Mouse (Mus musculus) intestine, embryonic 14.5 days (tissue): ENCODE measurements around the gene Nlgn1. TPM values are rescaled to one million over a fixed set of nuclear protein-coding genes. Genes with fewer than 3 reads are reported as not detected.

ENCODE experiments used
- ATAC-seq: fragments of 200-750 bp; cut with Nextera tagmentation; replicated peaks from 2 replicates; pipeline ENCODE4 v1.8.0; 2017; ENCODE audit warnings: low read depth, moderate number of reproducible peaks, moderate TSS enrichment, moderate library complexity; ENCODE audit not compliant: low FRiP score, low TSS enrichment
- DNase-seq: peaks from one replicate; pipeline ENCODE4 v3.0.0-alpha.2; 2018; ENCODE audit warnings: low spot score
- H3K27ac ChIP-seq: fragments of 300-500 bp; sonication (generic); 2 replicates; pipeline ENCODE4 v1.5.1; 2014; ENCODE audit warnings: low read depth, mild to moderate bottlenecking, control low read depth
- H3K27me3 ChIP-seq: fragments of 300-500 bp; sonication (generic); replicated peaks from 2 replicates; pipeline ENCODE4 v1.6.1; 2014; ENCODE audit warnings: low read length, control low read depth; ENCODE audit not compliant: control insufficient read depth, insufficient read depth
- H3K36me3 ChIP-seq: fragments of 300-500 bp; sonication (generic); 2 replicates; pipeline ENCODE4 v1.6.1; 2014; ENCODE audit warnings: low read length, control low read depth; ENCODE audit not compliant: control insufficient read depth, insufficient read depth
- H3K4me1 ChIP-seq: fragments of 300-500 bp; sonication (generic); replicated peaks from 2 replicates; pipeline ENCODE4 v1.6.1; 2014; ENCODE audit warnings: low read length, control low read depth, mixed read lengths; ENCODE audit not compliant: control insufficient read depth, insufficient read depth
- H3K4me2 ChIP-seq: fragments of 300-500 bp; sonication (generic); 2 replicates; pipeline ENCODE4 v1.6.1; 2014; ENCODE audit warnings: low read length
- H3K4me3 ChIP-seq: fragments of 300-500 bp; sonication (generic); 2 replicates; pipeline ENCODE4 v1.5.1; 2014; ENCODE audit warnings: low read depth, low read length, control low read depth, mixed read lengths
- H3K9ac ChIP-seq: fragments of 300-500 bp; sonication (generic); 2 replicates; pipeline ENCODE4 v1.6.1; 2014; ENCODE audit warnings: mild to moderate bottlenecking, low read length
- H3K9me3 ChIP-seq: fragments of 300-500 bp; sonication (generic); 2 replicates; pipeline ENCODE4 v1.6.1; 2016; ENCODE audit warnings: low read length, control low read depth; ENCODE audit not compliant: control insufficient read depth
- WGBS: fragments of 180-500 bp; shearing (Covaris S2); extraction: QIAGEN DNeasy Blood & Tissue Kit; methylation state at CpG from one replicate; pipeline ENCODE4 v1.1.7; 2014; 5-methylcytosine and 5-hydroxymethylcytosine counted together
- polyA plus RNA-seq: library from polyadenylated mRNA; unstranded; fragments of >200 nt; fragmentation: Nextera tagmentation; extraction: Ambion mirVana; gene quantifications from 2 replicates; pipeline ENCODE4 v1.2.1, GENCODE M21; 2014

Nlgn1 gene
- polyA plus RNA-seq, 1 experiment from 2014 or later: 2.7 TPM

DNA sequence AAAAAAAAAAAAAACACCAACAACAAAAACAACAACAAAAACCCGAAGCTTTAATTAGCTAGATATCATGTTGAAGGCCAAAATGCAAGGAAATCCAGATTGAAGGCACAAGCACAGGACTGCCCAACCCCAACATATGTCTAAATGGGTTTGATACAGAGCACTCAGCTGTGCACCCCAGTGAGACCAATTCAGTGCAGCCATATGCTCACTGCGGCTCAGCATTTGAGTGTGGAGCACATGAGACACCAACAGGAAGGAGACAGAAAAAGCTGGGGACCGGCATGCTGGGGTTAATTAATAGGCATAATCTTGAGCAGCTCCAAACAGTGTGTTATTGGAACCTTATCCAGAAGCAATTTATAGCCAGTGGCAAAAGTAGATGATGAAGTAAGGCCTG is 190.7 kb downstream of the Nlgn1 start:
- Histone ChIP-seq H3K9me3 (no peaks in the 10 kb centered on the region), H3K9ac (no peak overlapping the region), H3K27me3 (no peaks in the 10 kb centered on the region), H3K4me1 (no peaks in the 10 kb centered on the region), H3K36me3 (no peaks in the 10 kb centered on the region), H3K4me3 (no peak overlapping the region), H3K4me2 (no peak overlapping the region), H3K27ac (no peak overlapping the region)
- no peak for DNase-seq
- no peak for ATAC-seq
- 95% methylated on average over 3 of the region's 3 CpGs for WGBS

DNA sequence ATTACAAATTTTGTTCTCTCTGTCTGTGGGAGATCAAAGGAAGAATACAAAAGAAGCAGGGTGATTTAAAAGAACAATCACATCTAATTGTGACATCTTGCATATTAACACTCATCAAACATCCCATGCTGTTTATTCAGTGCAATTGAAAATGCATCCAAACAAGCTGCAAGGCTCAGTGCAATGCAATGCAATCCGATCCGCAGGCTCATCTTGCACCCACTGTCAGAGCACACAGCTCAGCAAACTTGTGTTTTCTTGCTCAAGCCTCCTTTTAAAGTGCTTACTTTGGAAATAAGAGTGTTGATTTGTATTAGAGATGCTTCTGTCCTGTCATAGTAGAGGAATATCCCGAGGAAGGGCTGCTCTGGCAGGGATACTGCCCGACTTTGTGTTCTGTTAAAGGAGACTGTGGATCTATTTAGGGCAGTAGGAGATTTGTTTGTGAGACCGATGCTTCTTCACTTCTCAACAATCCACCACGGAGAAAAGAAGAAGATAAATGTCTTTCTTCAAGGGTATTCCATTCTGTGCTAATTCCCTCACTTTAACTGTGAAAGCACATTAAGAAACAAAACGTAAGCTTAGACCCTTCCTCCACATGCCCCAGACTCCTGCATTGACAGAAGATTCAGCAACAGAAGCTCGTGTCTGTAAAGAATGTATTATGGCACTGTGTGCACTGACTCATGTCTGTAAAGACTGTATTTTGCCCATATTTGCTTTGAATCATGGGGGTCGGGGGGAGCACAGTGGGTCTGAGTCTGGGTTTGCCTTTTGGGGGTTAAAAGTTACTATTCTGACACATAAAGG is 197.2 kb downstream of the Nlgn1 start:
- Histone ChIP-seq H3K4me3 (no peak overlapping the region), H3K4me1 (no peaks in the 10 kb centered on the region), H3K36me3 (no peaks in the 10 kb centered on the region), H3K9ac (no peak overlapping the region), H3K27ac (no peak overlapping the region), H3K27me3 (no peaks in the 10 kb centered on the region), H3K9me3 (no peaks in the 10 kb centered on the region), H3K4me2 (no peak overlapping the region)
- no peak for ATAC-seq
- DNase-seq: no peak
- WGBS: 37% methylated on average over 9 of the region's 9 CpGs

DNA sequence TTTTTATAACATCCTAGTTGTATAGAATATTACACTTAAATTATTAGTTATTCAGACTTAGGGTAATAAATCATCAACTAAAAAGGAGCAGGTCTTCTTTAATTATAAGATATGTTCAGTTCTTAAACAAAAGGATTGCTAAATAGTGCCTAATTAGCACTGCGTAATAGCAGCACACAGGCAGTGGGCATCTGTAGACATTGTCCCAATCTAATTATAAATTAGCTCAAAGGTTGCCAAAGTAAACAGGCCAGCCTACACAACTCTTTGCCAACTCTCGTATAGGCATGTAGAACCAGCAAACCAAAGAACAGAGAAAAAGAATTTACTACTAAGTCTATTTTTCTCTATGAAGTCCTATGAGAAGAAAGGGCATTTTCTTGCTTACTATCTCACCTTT is 201.3 kb downstream of the Nlgn1 start:
- H3K4me2 ChIP-seq: no peak overlapping the region
- ATAC-seq (no peak), DNase-seq (no peak)
- H3K4me1 ChIP-seq: no peaks in the 10 kb centered on the region
- no peak overlapping the region for H3K9ac ChIP-seq
- no peaks in the 10 kb centered on the region for H3K9me3 ChIP-seq
- H3K36me3 ChIP-seq: no peaks in the 10 kb centered on the region
- no peak overlapping the region for H3K27ac ChIP-seq
- no peak overlapping the region for H3K4me3 ChIP-seq
- no peaks in the 10 kb centered on the region for H3K27me3 ChIP-seq
- 82% methylated on average over 2 of the region's 2 CpGs for WGBS

DNA sequence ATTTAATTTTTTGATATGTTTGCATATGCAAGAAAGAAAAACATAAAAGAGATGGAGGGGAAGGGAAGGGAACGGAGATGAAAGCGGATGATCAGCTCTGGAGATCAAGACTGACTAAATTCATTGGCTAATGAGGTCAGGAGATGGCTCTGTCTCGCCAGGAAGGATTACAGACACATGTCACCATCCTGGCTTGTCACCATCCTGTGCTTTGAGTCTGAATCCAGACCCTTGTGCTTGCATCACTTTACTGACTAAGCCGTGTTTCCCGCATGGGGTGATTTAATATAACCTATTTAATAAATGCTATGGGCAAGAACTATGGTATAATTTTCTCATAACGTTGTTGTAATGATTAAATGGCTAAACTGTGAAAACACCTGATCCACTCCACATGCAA is 202.8 kb downstream of the Nlgn1 start:
- 77% methylated on average over 6 of the region's 6 CpGs for WGBS
- H3K4me1 ChIP-seq: no peaks in the 10 kb centered on the region
- no peak overlapping the region for H3K4me2 ChIP-seq
- H3K9me3 ChIP-seq: no peaks in the 10 kb centered on the region
- H3K36me3 ChIP-seq: no peaks in the 10 kb centered on the region
- DNase-seq (no peak), ATAC-seq (no peak)
- no peak overlapping the region for H3K9ac ChIP-seq
- no peak overlapping the region for H3K27ac ChIP-seq
- no peak overlapping the region for H3K4me3 ChIP-seq
- H3K27me3 ChIP-seq: no peaks in the 10 kb centered on the region

GRCm38 (mm10) chr3:26117071-26117470 is 215.2 kb downstream of the Nlgn1 start:
- ATAC-seq (no peak), DNase-seq (no peak)

GRCm38 (mm10) chr3:26106361-26106760 is 225.9 kb downstream of the Nlgn1 start:
- H3K27ac ChIP-seq: no peak overlapping the region
- no peaks in the 10 kb centered on the region for H3K27me3 ChIP-seq
- no peak overlapping the region for H3K4me3 ChIP-seq
- 86% methylated on average over 7 of the region's 7 CpGs for WGBS
- DNase-seq (no peak), ATAC-seq (no peak)
- H3K9ac ChIP-seq: no peak overlapping the region
- H3K4me2 ChIP-seq: no peak overlapping the region
- no peaks in the 10 kb centered on the region for H3K36me3 ChIP-seq
- no peaks in the 10 kb centered on the region for H3K4me1 ChIP-seq
- H3K9me3 ChIP-seq: no peaks in the 10 kb centered on the region

More at GRCm38 (mm10) chr3:26117071-26117470, 215.2 kb downstream of the Nlgn1 start:
- 91% methylated on average over 1 of the region's 1 CpGs for WGBS
- Histone ChIP-seq H3K27ac (no peak overlapping the region), H3K4me1 (no peaks in the 10 kb centered on the region), H3K4me2 (no peak overlapping the region), H3K4me3 (no peak overlapping the region), H3K9ac (no peak overlapping the region), H3K36me3 (no peaks in the 10 kb centered on the region), H3K9me3 (no peaks in the 10 kb centered on the region), H3K27me3 (no peaks in the 10 kb centered on the region)

DNA sequence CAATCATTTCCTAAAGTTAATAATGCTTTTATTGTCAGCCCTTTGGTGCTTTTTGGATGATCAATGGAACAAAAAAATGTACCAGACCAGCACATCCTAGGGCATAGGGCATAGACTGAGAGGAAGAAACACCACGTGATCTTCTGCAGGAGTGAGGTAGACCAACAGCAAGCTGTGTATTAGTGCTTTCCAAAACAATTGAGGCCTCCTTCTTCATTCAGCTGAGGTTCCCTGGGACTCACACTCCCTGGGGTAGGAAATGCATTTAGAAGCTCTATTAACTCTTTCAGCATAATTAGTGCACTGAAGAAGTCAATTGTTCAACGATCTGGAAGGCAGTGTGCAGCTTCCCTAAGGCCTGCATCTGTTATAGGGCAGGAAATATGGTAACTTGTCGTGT is 226.7 kb downstream of the Nlgn1 start:
- no peaks in the 10 kb centered on the region for H3K4me1 ChIP-seq
- DNase-seq (no peak), ATAC-seq (no peak)
- no peak overlapping the region for H3K9ac ChIP-seq
- H3K4me3 ChIP-seq: no peak overlapping the region
- H3K9me3 ChIP-seq: no peaks in the 10 kb centered on the region
- H3K36me3 ChIP-seq: no peaks in the 10 kb centered on the region
- H3K4me2 ChIP-seq: no peak overlapping the region
- WGBS: 73% methylated on average over 3 of the region's 3 CpGs
- H3K27me3 ChIP-seq: no peaks in the 10 kb centered on the region
- no peak overlapping the region for H3K27ac ChIP-seq

GRCm38 (mm10) chr3:26102271-26102670 is 230.0 kb downstream of the Nlgn1 start:
- WGBS: 63% methylated on average over 1 of the region's 1 CpGs
- no peak for DNase-seq
- no peak overlapping the region for H3K9ac ChIP-seq
- no peak overlapping the region for H3K4me2 ChIP-seq
- no peaks in the 10 kb centered on the region for H3K27me3 ChIP-seq
- H3K36me3 ChIP-seq: no peaks in the 10 kb centered on the region
- ATAC-seq: no peak
- no peaks in the 10 kb centered on the region for H3K9me3 ChIP-seq
- H3K27ac ChIP-seq: no peak overlapping the region
- H3K4me3 ChIP-seq: no peak overlapping the region
- H3K4me1 ChIP-seq: no peaks in the 10 kb centered on the region

GRCm38 (mm10) chr3:26095551-26095950 is 236.7 kb downstream of the Nlgn1 start:
- no peaks in the 10 kb centered on the region for H3K4me1 ChIP-seq
- ATAC-seq (no peak), DNase-seq (no peak)
- H3K27me3 ChIP-seq: no peaks in the 10 kb centered on the region
- H3K9me3 ChIP-seq: no peaks in the 10 kb centered on the region
- no peak overlapping the region for H3K4me2 ChIP-seq
- no peak overlapping the region for H3K9ac ChIP-seq
- no peak overlapping the region for H3K27ac ChIP-seq
- no peaks in the 10 kb centered on the region for H3K36me3 ChIP-seq
- no peak overlapping the region for H3K4me3 ChIP-seq
